Mouse (Mus musculus) C2C12 (cell line): ENCODE measurements around the gene Eif2ak4. TPM values are rescaled to one million over a fixed set of nuclear protein-coding genes. Genes with fewer than 3 reads are reported as not detected.

Experiments
- H3K27me3 ChIP-seq: one replicate; pipeline ENCODE4 v1.6.1; 2011; ENCODE audit not compliant: control insufficient read depth, insufficient read depth, insufficient read length
- H3K36me3 ChIP-seq: one replicate; pipeline ENCODE4 v1.6.1; 2011; ENCODE audit not compliant: control insufficient read depth, insufficient read depth
- H3K4me3 ChIP-seq: one replicate; pipeline ENCODE4 v1.5.1; 2011; ENCODE audit warnings: mild to moderate bottlenecking, control low read depth; ENCODE audit not compliant: poor library complexity, insufficient read depth, severe bottlenecking
- H3K79me2 ChIP-seq: one replicate; pipeline ENCODE4 v1.6.1; 2011; ENCODE audit not compliant: control insufficient read depth, insufficient read depth
- H3K79me3 ChIP-seq: one replicate; pipeline ENCODE4 v1.6.1; 2011; ENCODE audit warnings: low read depth, control low read depth
- H3ac ChIP-seq: one replicate; pipeline ENCODE3; 2011; ENCODE audit warnings: low read depth; ENCODE audit not compliant: control insufficient read depth, insufficient read length
- CEBPB ChIP-seq: IDR thresholded peaks from one replicate; pipeline ENCODE4 v1.6.1; 2011; ENCODE audit warnings: low read depth, mild to moderate bottlenecking, control low read depth, moderate library complexity
- CTCF ChIP-seq: IDR thresholded peaks from one replicate; pipeline ENCODE4 v1.5.1; 2011; ENCODE audit not compliant: control insufficient read depth, insufficient read depth, insufficient read length
- FOSL1 ChIP-seq: IDR thresholded peaks from one replicate; pipeline ENCODE4 v1.8.0; 2011; ENCODE audit warnings: mild to moderate bottlenecking, low read length; ENCODE audit not compliant: poor library complexity, insufficient read depth, severe bottlenecking
- MAX ChIP-seq: IDR thresholded peaks from one replicate; pipeline ENCODE4 v1.6.1; 2011; ENCODE audit warnings: mild to moderate bottlenecking, control low read depth
- MYOD1 ChIP-seq: IDR thresholded peaks from one replicate; pipeline ENCODE4 v1.6.1; 2011; ENCODE audit warnings: low read depth; ENCODE audit not compliant: control insufficient read depth, insufficient read length
- MYOG ChIP-seq: IDR thresholded peaks from one replicate; pipeline ENCODE4 v1.6.1; 2011; ENCODE audit not compliant: control insufficient read depth, insufficient read length; ENCODE audit errors: extremely low read depth
- USF1 ChIP-seq: IDR thresholded peaks from one replicate; pipeline ENCODE4 v1.6.1; 2011; ENCODE audit warnings: low read depth, mild to moderate bottlenecking, control low read depth, moderate library complexity
- polyA plus RNA-seq: library from polyadenylated mRNA; unstranded; fragments of >200 nt; fragmentation: generic; extraction: Trizol; gene quantifications from one replicate; pipeline ENCODE4 v1.2.1, GENCODE M21; 2012; ENCODE audit warnings: missing spikeins

Gene Eif2ak4
- polyA plus RNA-seq, 1 experiment = 6.6 TPM

GRCm38 (mm10) chr2:118391201-118391600 is 2.8 kb downstream of the Eif2ak4 start:
- TF ChIP-seq MYOD1 (no peak), MAX (no peak)
- H3K36me3 ChIP-seq = no peaks in the 10 kb centered on the region
- no peak overlapping the region for H3K4me3 ChIP-seq
- peaks cover 16% of the 10 kb centered on the region for H3K79me3 ChIP-seq
- H3ac ChIP-seq = no peak overlapping the region
- H3K79me2 ChIP-seq = peaks cover 43% of the 10 kb centered on the region
- H3K27me3 ChIP-seq = no peaks in the 10 kb centered on the region

DNA sequence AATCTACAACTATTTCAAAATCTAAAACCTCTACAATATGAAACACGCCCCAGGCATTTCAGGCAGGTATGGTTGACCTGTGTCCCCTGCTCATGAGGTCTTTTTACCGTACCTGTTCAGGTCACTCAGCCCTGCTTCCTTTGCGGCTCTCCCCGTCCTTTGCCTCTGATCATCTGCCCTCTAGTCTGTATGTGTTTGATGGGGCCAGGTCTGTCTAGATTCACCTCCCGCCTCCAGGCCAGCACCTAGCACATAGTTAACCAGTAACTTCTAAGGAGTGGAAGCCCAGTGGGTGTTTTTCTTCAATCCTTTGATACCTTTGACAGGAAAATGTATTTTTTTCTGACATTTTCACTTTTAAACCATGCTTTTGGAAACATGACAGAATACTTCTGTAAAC is 11.3 kb downstream of the Eif2ak4 start:
- H3K79me2 ChIP-seq = peaks cover 19% of the 10 kb centered on the region
- peaks cover 10% of the 10 kb centered on the region for H3K79me3 ChIP-seq
- peaks cover 17% of the 10 kb centered on the region for H3K36me3 ChIP-seq
- H3ac ChIP-seq = no peak overlapping the region
- no peak for TF ChIP-seq MYOD1
- no peak for TF ChIP-seq MYOG
- TF ChIP-seq CTCF = no peak
- no peak for TF ChIP-seq USF1
- no peak for TF ChIP-seq MAX
- TF ChIP-seq CEBPB = no peak
- TF ChIP-seq FOSL1 = no peak
- H3K4me3 ChIP-seq = no peak overlapping the region
- H3K27me3 ChIP-seq = no peaks in the 10 kb centered on the region

DNA sequence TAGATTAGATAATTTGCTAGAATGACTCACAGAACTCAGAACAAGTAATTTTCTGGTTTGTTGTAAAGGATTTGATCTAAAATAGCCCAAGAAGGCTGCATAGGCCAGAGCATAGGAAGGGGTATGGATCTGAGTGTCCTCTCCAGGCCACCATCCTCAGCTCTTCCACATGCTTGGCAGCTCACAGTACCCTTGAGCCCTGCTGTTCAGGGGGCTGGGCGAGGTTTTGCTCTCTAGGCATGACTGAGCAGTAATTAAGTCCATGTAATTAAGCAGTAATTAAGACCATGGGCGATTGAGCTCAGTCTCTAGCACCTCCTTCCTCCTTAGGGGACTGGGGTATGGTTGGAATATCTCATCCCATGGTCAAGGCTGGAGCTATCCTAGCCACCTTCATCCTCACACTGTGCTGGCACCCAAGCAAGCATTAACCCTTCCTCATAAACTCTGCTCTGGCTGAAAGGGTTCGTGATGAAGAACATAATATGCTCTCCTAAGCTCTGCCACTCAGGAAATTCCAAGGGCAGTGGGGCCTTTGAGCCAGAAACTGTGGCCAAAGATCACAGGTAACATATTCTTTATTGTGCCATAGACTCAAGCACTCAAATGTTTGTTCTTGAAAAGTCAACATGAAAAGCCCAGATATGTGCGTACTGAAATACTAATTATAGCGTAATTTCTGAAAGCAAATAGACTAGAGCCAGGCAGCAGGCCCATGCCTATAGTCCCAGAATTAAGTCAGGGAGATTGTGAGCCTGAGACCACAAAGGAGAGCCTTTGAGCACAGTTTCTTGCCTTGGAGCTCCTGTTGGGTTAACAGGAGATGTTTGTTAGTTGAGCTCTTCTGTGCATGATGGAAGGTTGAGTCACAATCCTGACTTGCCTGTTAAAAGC is 13.7 kb downstream of the Eif2ak4 start:
- Histone ChIP-seq H3K27me3 (no peaks in the 10 kb centered on the region), H3K79me3 (peaks cover 2% of the 10 kb centered on the region), H3ac (no peak overlapping the region), H3K4me3 (no peak overlapping the region), H3K36me3 (peaks cover 23% of the 10 kb centered on the region), H3K79me2 (peaks cover under 1% of the 10 kb centered on the region)
- TF ChIP-seq CEBPB (no peak), MYOD1 (no peak), FOSL1 (no peak), USF1 (no peak), MAX (no peak), MYOG (no peak), CTCF (no peak)

- H3K27me3 ChIP-seq = no peaks in the 10 kb centered on the region
- TF ChIP-seq USF1 (no peak), CEBPB (no peak), MYOD1 (no peak), MYOG (no peak), FOSL1 (no peak), CTCF (no peak), MAX (no peak)
- H3K79me3 ChIP-seq = no peaks in the 10 kb centered on the region
- no peaks in the 10 kb centered on the region for H3K79me2 ChIP-seq
- no peak overlapping the region for H3ac ChIP-seq
- H3K36me3 ChIP-seq = peaks cover 23% of the 10 kb centered on the region
- H3K4me3 ChIP-seq = no peak overlapping the region
Observed at GRCm38 (mm10) chr2:118404336-118404735, 15.9 kb downstream of the Eif2ak4 start.

- Histone ChIP-seq H3K27me3 (no peaks in the 10 kb centered on the region), H3ac (no peak overlapping the region), H3K36me3 (peaks cover 25% of the 10 kb centered on the region), H3K4me3 (no peak overlapping the region), H3K79me2 (no peaks in the 10 kb centered on the region), H3K79me3 (no peaks in the 10 kb centered on the region)
- TF ChIP-seq MYOD1 (no peak), MYOG (no peak), FOSL1 (no peak), USF1 (no peak), MAX (no peak), CEBPB (no peak), CTCF (no peak)
Observed at GRCm38 (mm10) chr2:118405568-118405967, 17.1 kb downstream of the Eif2ak4 start.

DNA sequence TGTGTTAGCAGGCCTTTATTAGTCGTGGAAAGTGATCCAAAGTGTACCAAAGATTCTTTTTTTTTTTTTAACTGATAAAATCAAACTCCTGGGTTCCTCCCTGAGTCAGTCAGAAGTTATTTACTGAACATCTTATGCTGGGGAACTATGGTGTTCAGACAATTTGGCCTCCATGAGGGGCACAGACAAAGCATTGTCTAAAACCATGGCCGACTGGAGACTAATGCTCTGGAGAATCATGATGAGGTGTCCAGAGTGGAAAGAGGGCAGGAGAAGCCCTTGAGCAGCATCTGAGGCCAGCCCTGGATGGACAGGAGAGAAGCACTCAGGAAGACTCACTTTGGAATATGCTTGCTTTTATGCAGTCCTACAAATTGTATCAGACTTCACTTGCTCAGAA is 18.4 kb downstream of the Eif2ak4 start:
- no peaks in the 10 kb centered on the region for H3K79me3 ChIP-seq
- no peak overlapping the region for H3ac ChIP-seq
- TF ChIP-seq USF1 (no peak), MAX (no peak), CTCF (no peak), MYOG (no peak), MYOD1 (no peak), CEBPB (no peak), FOSL1 (no peak)
- H3K4me3 ChIP-seq = no peak overlapping the region
- no peaks in the 10 kb centered on the region for H3K27me3 ChIP-seq
- no peaks in the 10 kb centered on the region for H3K79me2 ChIP-seq
- H3K36me3 ChIP-seq = peaks cover 31% of the 10 kb centered on the region
